In genomic region chr10:111509981-111510380, GRCm38 (mm10) we compare ENCODE assay signal across 12 mouse cellular contexts. TPM values are rescaled to one million over a fixed set of nuclear protein-coding genes. Genes with fewer than 3 reads are reported as not detected.
DNase-seq lines count a peak whose midpoint lies in the region; ATAC-seq and TF ChIP-seq lines count a peak whose summit lies in the region.
"Had no signal": no experiment of that assay in that cellular context is flagged by ENCODE, and none has a peak within 500 bp of the region (broad histone marks: within the 10 kb centered on the region; RNA-seq: fewer than 3 reads in every experiment).

No protein-coding gene starts in this region.

- 73% methylated on average over 7 of the region's 7 CpGs for WGBS in kidney, embryonic 14.5 days
- WGBS in stomach, embryonic 14.5 days: 70% methylated on average over 7 of the region's 7 CpGs
- 70% methylated on average over 7 of the region's 7 CpGs for WGBS in stomach, postnatal 0 days
- 61% methylated on average over 7 of the region's 7 CpGs for WGBS in stomach, embryonic 15.5 days

- H3K9ac ChIP-seq in kidney, embryonic 14.5 days (ENCODE audit: low read depth, low read length): no peak overlapping the region
- no peak overlapping the region for H3K9ac ChIP-seq in stomach, embryonic 14.5 days (replicated peaks; ENCODE audit: low read depth, low read length)
- H3K9ac ChIP-seq in stomach, postnatal 0 days (ENCODE audit: low read length): no peak overlapping the region
- no peak overlapping the region for H3K9ac ChIP-seq in stomach, embryonic 15.5 days
- H3K9ac ChIP-seq: liver, postnatal 0 days had no signal

- peak overlapping the region; percentile 88; the same call in 1 of the 2 replicates for H3K4me3 ChIP-seq in kidney, embryonic 14.5 days (ENCODE audit: low read length)
- peak overlapping the region; percentile 79; the same call in 1 of the 2 replicates for H3K4me3 ChIP-seq in stomach, embryonic 14.5 days (ENCODE audit: low read depth, low read length)
- H3K4me3 ChIP-seq in stomach, postnatal 0 days (ENCODE audit: low read depth, low read length): no peak overlapping the region
- no peak overlapping the region for H3K4me3 ChIP-seq in stomach, embryonic 15.5 days (replicated peaks)

- peaks cover 28% of the 10 kb centered on the region for H3K4me1 ChIP-seq in kidney, embryonic 14.5 days (ENCODE audit: control insufficient read depth, insufficient read depth, low read length)
- H3K4me1 ChIP-seq in stomach, embryonic 14.5 days (ENCODE audit: control insufficient read depth, insufficient read depth, low read length): peaks cover 24% of the 10 kb centered on the region
- 0 out of 2 replicates have a peak, but pooled peaks cover 3% of the 10 kb centered on the region for H3K4me1 ChIP-seq in stomach, postnatal 0 days (replicated peaks; ENCODE audit: control insufficient read depth, insufficient read depth)
- peaks cover 23% of the 10 kb centered on the region for H3K4me1 ChIP-seq in stomach, embryonic 15.5 days

- no peaks in the 10 kb centered on the region for H3K27me3 ChIP-seq in kidney, embryonic 14.5 days (ENCODE audit: control insufficient read depth, insufficient read depth, low read length)
- H3K27me3 ChIP-seq in stomach, embryonic 14.5 days (ENCODE audit: control insufficient read depth, insufficient read depth, low read length): no peaks in the 10 kb centered on the region
- H3K27me3 ChIP-seq in stomach, postnatal 0 days (ENCODE audit: control insufficient read depth, insufficient read depth, low read length): no peaks in the 10 kb centered on the region
- no peaks in the 10 kb centered on the region for H3K27me3 ChIP-seq in stomach, embryonic 15.5 days (replicated peaks)

- no peak overlapping the region for H3K4me2 ChIP-seq in kidney, embryonic 14.5 days (replicated peaks; ENCODE audit: low read depth, low read length)
- peak overlapping the region; percentile 64; the same call in 1 of the 2 replicates for H3K4me2 ChIP-seq in stomach, embryonic 14.5 days (replicated peaks; ENCODE audit: low read depth, low read length)
- H3K4me2 ChIP-seq in stomach, postnatal 0 days (replicated peaks; ENCODE audit: low read depth): no peak overlapping the region
- H3K4me2 ChIP-seq in stomach, embryonic 15.5 days: peak overlapping the region; percentile 94

- H3K9me3 ChIP-seq in kidney, embryonic 14.5 days (ENCODE audit: control insufficient read depth, low read length): no peaks in the 10 kb centered on the region
- no peaks in the 10 kb centered on the region for H3K9me3 ChIP-seq in stomach, embryonic 14.5 days (ENCODE audit: control insufficient read depth, low read depth, low read length)
- no peaks in the 10 kb centered on the region for H3K9me3 ChIP-seq in stomach, postnatal 0 days (ENCODE audit: control insufficient read depth, low read length)
- no peaks in the 10 kb centered on the region for H3K9me3 ChIP-seq in stomach, embryonic 15.5 days

- TF ChIP-seq CTCF in stomach, postnatal 0 days (IDR thresholded peaks at IDR 0.05; ENCODE audit: low read depth): no peak

- no peak for ATAC-seq in kidney, embryonic 14.5 days (ENCODE audit: low FRiP score, low TSS enrichment)
- no peak for ATAC-seq in stomach, embryonic 14.5 days (ENCODE audit: insufficient number of reproducible peaks, insufficient read depth, low FRiP score, low read depth)
- ATAC-seq in stomach, postnatal 0 days (ENCODE audit: low FRiP score, low TSS enrichment): no peak
- ATAC-seq in stomach, embryonic 15.5 days (ENCODE audit: insufficient read depth, low FRiP score, low read depth): no peak
- ATAC-seq: liver, postnatal 0 days had no signal

- no peak overlapping the region for H3K27ac ChIP-seq in kidney, embryonic 14.5 days (ENCODE audit: low read depth, low read length)
- no peak overlapping the region; the same call in 1 of the 2 replicates for H3K27ac ChIP-seq in stomach, embryonic 14.5 days (ENCODE audit: low read length)
- H3K27ac ChIP-seq in stomach, postnatal 0 days (replicated peaks): no peak overlapping the region
- H3K27ac ChIP-seq in stomach, embryonic 15.5 days: peak overlapping the region; percentile 57; the same call in 1 of the 2 replicates

- no peaks in the 10 kb centered on the region for H3K36me3 ChIP-seq in kidney, embryonic 14.5 days (ENCODE audit: control insufficient read depth, insufficient read depth, low read length)
- H3K36me3 ChIP-seq in stomach, embryonic 14.5 days (ENCODE audit: control insufficient read depth, insufficient read depth, low read length): peaks cover 5% of the 10 kb centered on the region; the same call in 1 of the 2 replicates
- H3K36me3 ChIP-seq in stomach, postnatal 0 days (ENCODE audit: control insufficient read depth, insufficient read depth, low read length): no peaks in the 10 kb centered on the region
- H3K36me3 ChIP-seq in stomach, embryonic 15.5 days: no peaks in the 10 kb centered on the region

- peak; percentile 25 to 79 for DNase-seq in adrenal gland, adult (ENCODE audit: inconsistent age in 2 of 2, low spot score in 1 of 2)
- no peak for DNase-seq in adrenal gland, postnatal 14 days
- no peak for DNase-seq in kidney, postnatal 36 days
- no peak for DNase-seq in stomach, postnatal 0 days (ENCODE audit: low spot score)
- DNase-seq in frontal cortex, postnatal 25 days (ENCODE audit: low spot score in 2 of 2): no peak
- DNase-seq: adrenal gland, postnatal 25 days; cerebellum, adult 8-10 months; heart, adult 18-20 months; liver, postnatal 0 days had no signal

- no peak for TF ChIP-seq EP300 in stomach, postnatal 0 days (optimal IDR thresholded peaks at IDR 0.05)

RNA-seq across cellular contexts. Expression of gene Phlda1, which starts 3.9 kb away (rescaled TPM):
- total RNA-seq in adrenal gland, postnatal 14 days (2021): 50.8 and 76.7 TPM in 2 replicates
- polyA plus RNA-seq in kidney, embryonic 14.5 days (2014; fragmentation: Nextera tagmentation; extraction: Ambion mirVana): 42.3 and 44.6 TPM in 2 replicates
- polyA plus RNA-seq in stomach, embryonic 14.5 days (2014; fragmentation: Nextera tagmentation; extraction: Ambion mirVana): 56.3 and 60.2 TPM in 2 replicates
- 29.6 and 32.3 TPM in 2 replicates for polyA plus RNA-seq in stomach, postnatal 0 days (2015; fragmentation: Nextera tagmentation; extraction: Ambion mirVana)
- polyA plus RNA-seq in stomach, embryonic 15.5 days (2015; fragmentation: Nextera tagmentation; extraction: Ambion mirVana): 44.7 and 58.3 TPM in 2 replicates

RNA-seq across cellular contexts. Expression of gene Nap1l1, which starts 37.0 kb away (rescaled TPM):
- total RNA-seq in adrenal gland, postnatal 14 days (2021): 153 and 160 TPM in 2 replicates
- 315 and 346 TPM in 2 replicates for polyA plus RNA-seq in kidney, embryonic 14.5 days (2014; fragmentation: Nextera tagmentation; extraction: Ambion mirVana)
- polyA plus RNA-seq in stomach, embryonic 14.5 days (2014; fragmentation: Nextera tagmentation; extraction: Ambion mirVana): 272 and 277 TPM in 2 replicates
- 85.1 and 90.6 TPM in 2 replicates for polyA plus RNA-seq in stomach, postnatal 0 days (2015; fragmentation: Nextera tagmentation; extraction: Ambion mirVana)
- 188 and 214 TPM in 2 replicates for polyA plus RNA-seq in stomach, embryonic 15.5 days (2015; fragmentation: Nextera tagmentation; extraction: Ambion mirVana)

Comparison
In these comparisons a context has a peak if more than half of its experiments do, and no peak if none do; other contexts are left out.
1. DNase-seq: peak in adrenal gland, adult (2 of 2); none in adrenal gland, postnatal 14 days (single experiment), kidney, postnatal 36 days (0 of 2), stomach, postnatal 0 days (single experiment) and frontal cortex, postnatal 25 days (0 of 2).
2. H3K4me2 ChIP-seq: peak in stomach, embryonic 14.5 days (single experiment) and stomach, embryonic 15.5 days (single experiment); none in kidney, embryonic 14.5 days (single experiment) and stomach, postnatal 0 days (single experiment).
3. H3K4me3 ChIP-seq: peak in kidney, embryonic 14.5 days (single experiment) and stomach, embryonic 14.5 days (single experiment); none in stomach, postnatal 0 days (single experiment) and stomach, embryonic 15.5 days (single experiment).